Mouse (Mus musculus): ENCODE data around the gene Olfr1167.
"Not testable (repeated sequence)": the region's sequence is repeated elsewhere in the genome, so short reads cannot be mapped to it uniquely, and the experiment has no call there.

Olfr1167 gene

DNA sequence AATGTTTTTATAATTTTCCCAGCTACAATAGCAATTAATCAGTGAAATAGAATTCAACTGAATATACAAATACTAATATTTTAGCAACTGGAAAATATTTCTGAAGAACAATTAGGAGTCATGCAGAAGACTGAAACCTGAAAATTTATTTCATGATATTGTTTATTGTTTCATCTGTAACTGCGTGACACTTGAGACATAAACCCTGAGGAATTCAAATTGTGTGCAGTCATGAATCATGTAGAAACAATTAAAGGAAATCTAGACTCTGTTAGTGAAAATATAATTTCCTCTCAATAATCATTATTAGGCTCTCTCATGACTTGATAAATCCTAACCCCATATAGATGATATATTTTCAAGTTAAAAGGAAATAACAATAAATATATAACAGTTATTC is at the start of gene Olfr1167:
Gene Olfr1167 (minus strand): TSS at position 101 of the 400 bp plus-strand sequence.
- DNase-seq (ENCODE audit: low spot score in 2 of 2), result not testable (repeated sequence)

DNA sequence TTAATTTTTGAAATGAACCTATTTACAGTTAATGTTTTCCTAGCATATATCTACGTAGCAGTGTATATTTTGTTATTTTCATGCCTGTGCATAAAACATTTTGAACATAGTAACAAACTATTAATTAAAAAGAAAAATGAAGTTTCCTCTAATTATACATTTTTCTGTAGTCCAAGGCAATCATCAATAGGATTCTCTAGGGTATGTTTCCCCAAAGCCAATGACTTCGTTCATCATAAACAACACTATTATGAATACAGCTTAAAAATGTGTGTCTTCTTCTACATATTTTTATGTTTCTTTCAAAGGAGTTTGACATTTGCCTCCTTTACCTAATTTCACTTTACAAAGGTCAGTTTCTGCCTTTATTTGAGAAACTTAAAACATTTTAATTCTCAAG is 26.6 kb upstream of the Olfr1167 start, which contains the start of gene Olfr1168:
Gene Olfr1168 (plus strand): TSS at position 301 of the 400 bp plus-strand sequence.
- no peak for DNase-seq (ENCODE audit: low spot score in 2 of 2)

DNA sequence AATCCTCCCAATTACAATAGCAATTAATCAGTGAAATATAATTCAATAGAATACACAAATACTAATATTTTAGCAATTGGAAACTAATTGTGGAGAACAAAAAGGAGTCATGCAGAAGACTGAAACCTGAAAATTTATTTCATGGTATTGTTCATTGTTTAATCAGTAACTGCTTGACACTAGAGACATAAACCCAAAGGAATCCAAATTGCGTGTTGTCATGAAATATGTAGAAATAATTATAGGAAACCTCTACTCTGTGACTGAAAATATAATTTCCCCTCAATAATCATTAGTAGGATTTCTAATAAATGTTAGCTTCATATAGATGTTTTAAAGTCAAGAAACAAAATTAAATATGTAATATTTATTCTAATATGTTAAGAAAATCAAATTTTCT is 26.8 kb downstream of the Olfr1167 start, which contains the start of gene Olfr1166:
Gene Olfr1166 (minus strand): TSS at position 101 of the 400 bp plus-strand sequence.
- no peak for DNase-seq (ENCODE audit: low spot score in 2 of 2)

Data from frontal cortex, postnatal 36 days (tissue).